Mouse (Mus musculus) forebrain, embryonic 15.5 days (tissue): ENCODE data around the gene Vstm2l. TPM values are rescaled to one million over a fixed set of nuclear protein-coding genes. Genes with fewer than 3 reads are reported as not detected.
A peak's percentile ranks its signal among the peaks of the same experiment; 100 is the strongest.

ENCODE experiments used
- ATAC-seq: fragments of 200-750 bp; cut with Nextera tagmentation; replicated peaks from 2 replicates; pipeline ENCODE4 v1.8.0; 2017; ENCODE audit warnings: mild to moderate bottlenecking, moderate TSS enrichment, moderate library complexity
- H3K27ac ChIP-seq: fragments of 300-500 bp; sonication (generic); replicated peaks from 2 replicates; pipeline ENCODE4 v1.5.1; 2015; ENCODE audit warnings: mild to moderate bottlenecking, inconsistent platforms
- H3K27me3 ChIP-seq: fragments of 300-500 bp; sonication (generic); 2 replicates; pipeline ENCODE4 v1.6.1; 2015; ENCODE audit warnings: inconsistent platforms
- H3K36me3 ChIP-seq: fragments of 300-500 bp; sonication (generic); 2 replicates; pipeline ENCODE4 v1.6.1; 2015; ENCODE audit warnings: mild to moderate bottlenecking, inconsistent platforms
- H3K4me1 ChIP-seq: fragments of 300-500 bp; sonication (generic); 2 replicates; pipeline ENCODE4 v1.6.1; 2015; ENCODE audit warnings: inconsistent platforms
- H3K4me2 ChIP-seq: fragments of 300-500 bp; sonication (generic); replicated peaks from 2 replicates; pipeline ENCODE4 v1.6.1; 2015; ENCODE audit warnings: mild to moderate bottlenecking, inconsistent platforms
- H3K4me3 ChIP-seq: fragments of 300-500 bp; sonication (generic); 2 replicates; pipeline ENCODE4 v1.5.1; 2015; ENCODE audit warnings: mild to moderate bottlenecking, inconsistent platforms
- H3K9ac ChIP-seq: fragments of 300-500 bp; sonication (generic); replicated peaks from 2 replicates; pipeline ENCODE4 v1.6.1; 2015; ENCODE audit warnings: mild to moderate bottlenecking, inconsistent platforms
- H3K9me3 ChIP-seq: fragments of 300-500 bp; sonication (generic); 2 replicates; pipeline ENCODE4 v1.6.1; 2016; ENCODE audit warnings: inconsistent platforms
- WGBS: fragments of 180-500 bp; shearing (Covaris S2); methylation state at CpG from one replicate; pipeline ENCODE4 v1.1.7; 2015; ENCODE audit warnings: mixed read lengths; 5-methylcytosine and 5-hydroxymethylcytosine counted together
- polyA plus RNA-seq: library from polyadenylated mRNA; unstranded; fragments of >200 nt; fragmentation: Nextera tagmentation; extraction: Ambion mirVana; gene quantifications from 2 replicates; pipeline ENCODE4 v1.2.1, GENCODE M21; 2015

Vstm2l gene
- polyA plus RNA-seq: 7.7 and 8.4 TPM in 2 replicates

- Histone ChIP-seq H3K27ac (peak within 1 kb of the TSS; percentile 64), H3K4me1 (peaks cover 27% of the 10 kb centered on the region), H3K36me3 (no peaks in the 10 kb centered on the region), H3K27me3 (peaks cover 46% of the 10 kb centered on the region), H3K9ac (peak within 1 kb of the TSS; percentile 67), H3K4me3 (peak within 1 kb of the TSS; percentile 66), H3K9me3 (no peaks in the 10 kb centered on the region), H3K4me2 (peak within 1 kb of the TSS; percentile 80)
- peak; percentile 58 for ATAC-seq
- 2% methylated on average over 57 of the region's 62 CpGs for WGBS
Observed at GRCm38 (mm10) chr2:157914105-157914764, at the start of gene Vstm2l. Vstm2l (plus strand) TSS chr2:157914653.

DNA sequence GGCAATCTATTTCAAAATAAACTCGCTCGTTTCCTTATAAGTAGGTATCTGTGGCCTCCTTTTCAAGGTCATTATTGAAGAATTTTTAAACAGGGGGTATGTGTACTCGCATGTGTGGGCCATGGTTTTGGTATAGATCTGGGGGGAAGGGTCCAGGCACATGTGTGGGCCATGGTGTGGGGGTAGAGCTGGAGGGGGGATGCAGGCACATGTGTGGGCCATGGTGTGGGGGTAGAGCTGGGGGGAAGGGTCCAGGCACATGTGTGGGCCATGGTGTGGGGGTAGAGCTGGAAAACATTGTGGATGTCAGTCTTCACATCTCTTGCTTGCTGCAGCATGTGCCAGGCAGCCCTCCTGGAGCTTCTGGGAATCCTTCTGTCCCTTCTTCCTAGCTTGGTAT lies 47.3 kb upstream of the Vstm2l start:
- no peak overlapping the region for H3K9ac ChIP-seq
- no peak overlapping the region for H3K27ac ChIP-seq
- ATAC-seq: no peak
- H3K9me3 ChIP-seq: no peaks in the 10 kb centered on the region
- no peaks in the 10 kb centered on the region for H3K36me3 ChIP-seq
- no peak overlapping the region for H3K4me2 ChIP-seq
- peaks cover 3% of the 10 kb centered on the region for H3K4me1 ChIP-seq
- no peaks in the 10 kb centered on the region for H3K27me3 ChIP-seq
- 89% methylated on average over 3 of the region's 3 CpGs for WGBS
- H3K4me3 ChIP-seq: no peak overlapping the region

- H3K27me3 ChIP-seq: no peaks in the 10 kb centered on the region
Observed at GRCm38 (mm10) chr2:157870247-157870646, 44.2 kb upstream of the Vstm2l start.

DNA sequence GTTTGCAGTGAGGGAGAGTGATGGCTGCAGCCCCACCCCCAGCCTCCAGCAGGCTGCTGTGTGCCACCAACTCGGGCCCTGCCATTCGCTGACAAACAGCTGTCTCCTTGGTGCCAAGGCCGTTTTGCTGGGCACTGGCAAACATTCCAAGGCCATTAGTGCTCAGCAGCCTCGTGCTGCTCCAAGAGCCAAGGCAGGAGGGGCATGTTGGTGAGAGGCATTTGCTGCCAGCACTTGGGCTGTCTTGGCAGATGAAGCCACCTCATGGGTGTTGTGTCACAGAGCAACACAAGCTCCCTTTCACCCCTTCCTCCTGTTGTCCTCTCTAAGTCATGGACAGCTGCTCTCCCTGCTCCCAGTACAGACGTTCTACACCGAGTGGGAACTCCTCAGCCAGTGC lies 41.2 kb upstream of the Vstm2l start:
- ATAC-seq: peak; percentile 42; the same call in 1 of the 2 replicates
- WGBS: 56% methylated on average over 6 of the region's 6 CpGs
- H3K9ac ChIP-seq: no peak overlapping the region
- no peaks in the 10 kb centered on the region for H3K36me3 ChIP-seq
- no peak overlapping the region for H3K27ac ChIP-seq
- H3K27me3 ChIP-seq: no peaks in the 10 kb centered on the region
- peaks cover 30% of the 10 kb centered on the region for H3K4me1 ChIP-seq
- no peak overlapping the region for H3K4me3 ChIP-seq
- H3K4me2 ChIP-seq: no peak overlapping the region
- no peaks in the 10 kb centered on the region for H3K9me3 ChIP-seq

More at GRCm38 (mm10) chr2:157870247-157870646, 44.2 kb upstream of the Vstm2l start:
- no peak overlapping the region for H3K9ac ChIP-seq
- no peaks in the 10 kb centered on the region for H3K36me3 ChIP-seq
- no peak overlapping the region for H3K27ac ChIP-seq
- 84% methylated on average over 6 of the region's 6 CpGs for WGBS
- H3K4me3 ChIP-seq: no peak overlapping the region
- peaks cover 11% of the 10 kb centered on the region for H3K4me1 ChIP-seq
- no peaks in the 10 kb centered on the region for H3K9me3 ChIP-seq
- no peak for ATAC-seq
- no peak overlapping the region for H3K4me2 ChIP-seq

GRCm38 (mm10) chr2:157873691-157874090 lies 40.8 kb upstream of the Vstm2l start:
- H3K27ac ChIP-seq: no peak overlapping the region
- H3K9me3 ChIP-seq: no peaks in the 10 kb centered on the region
- H3K27me3 ChIP-seq: no peaks in the 10 kb centered on the region
- H3K4me1 ChIP-seq: peaks cover 34% of the 10 kb centered on the region
- no peak overlapping the region for H3K4me3 ChIP-seq
- no peak overlapping the region for H3K4me2 ChIP-seq
- no peaks in the 10 kb centered on the region for H3K36me3 ChIP-seq
- no peak overlapping the region for H3K9ac ChIP-seq
- WGBS: 64% methylated on average over 1 of the region's 1 CpGs
- no peak for ATAC-seq

DNA sequence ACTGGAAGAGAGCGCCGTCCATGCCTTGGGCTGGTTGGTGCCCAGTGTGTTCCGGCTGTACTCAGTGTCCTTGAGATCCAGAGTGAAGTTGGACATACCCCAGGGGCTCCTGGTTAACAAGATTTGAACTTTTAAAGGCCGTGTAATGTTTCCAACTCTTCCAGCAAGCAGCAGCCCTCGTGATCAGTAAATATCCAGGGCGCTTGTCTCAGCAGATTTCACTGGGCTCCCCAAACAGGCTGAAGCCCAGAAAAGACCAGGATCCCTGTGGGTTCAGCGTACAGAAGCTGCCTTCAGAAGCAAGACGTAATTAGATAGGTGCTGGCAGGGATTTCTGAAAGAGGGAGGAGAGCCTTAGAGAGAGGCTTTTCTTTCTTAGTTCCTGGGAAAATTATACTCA lies 39.3 kb upstream of the Vstm2l start:
- Histone ChIP-seq H3K27ac (peak overlapping the region; percentile 16; the same call in 1 of the 2 replicates), H3K4me2 (no peak overlapping the region), H3K9ac (no peak overlapping the region), H3K27me3 (no peaks in the 10 kb centered on the region), H3K9me3 (no peaks in the 10 kb centered on the region), H3K4me3 (no peak overlapping the region), H3K4me1 (peaks cover 35% of the 10 kb centered on the region), H3K36me3 (no peaks in the 10 kb centered on the region)
- ATAC-seq: no peak
- WGBS: 49% methylated on average over 8 of the region's 8 CpGs

DNA sequence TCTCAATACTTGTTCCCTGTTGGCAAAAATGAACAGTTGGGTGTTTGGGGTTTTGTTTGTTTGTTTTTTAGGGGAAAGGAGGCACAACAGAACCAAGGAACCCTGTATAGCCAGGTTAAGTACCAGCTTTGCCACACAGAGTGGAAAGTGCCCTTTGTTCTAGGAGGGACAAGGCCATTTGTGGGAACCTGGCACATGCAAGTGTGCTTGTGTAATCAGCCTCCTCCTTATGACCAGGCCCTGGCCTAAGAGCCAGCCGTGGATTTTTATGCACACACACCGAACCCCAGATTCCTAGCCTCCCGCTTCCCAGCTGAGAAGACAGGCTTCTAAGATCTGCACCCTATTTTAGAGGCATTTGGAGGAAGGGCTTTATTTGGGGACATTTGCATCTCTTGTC lies 37.1 kb upstream of the Vstm2l start:
- H3K9me3 ChIP-seq: no peaks in the 10 kb centered on the region
- no peaks in the 10 kb centered on the region for H3K27me3 ChIP-seq
- H3K4me2 ChIP-seq: no peak overlapping the region
- 90% methylated on average over 3 of the region's 3 CpGs for WGBS
- H3K36me3 ChIP-seq: no peaks in the 10 kb centered on the region
- H3K9ac ChIP-seq: no peak overlapping the region
- H3K4me1 ChIP-seq: peaks cover 39% of the 10 kb centered on the region
- ATAC-seq: no peak
- H3K4me3 ChIP-seq: no peak overlapping the region
- peak overlapping the region; percentile 70; the same call in 1 of the 2 replicates for H3K27ac ChIP-seq

DNA sequence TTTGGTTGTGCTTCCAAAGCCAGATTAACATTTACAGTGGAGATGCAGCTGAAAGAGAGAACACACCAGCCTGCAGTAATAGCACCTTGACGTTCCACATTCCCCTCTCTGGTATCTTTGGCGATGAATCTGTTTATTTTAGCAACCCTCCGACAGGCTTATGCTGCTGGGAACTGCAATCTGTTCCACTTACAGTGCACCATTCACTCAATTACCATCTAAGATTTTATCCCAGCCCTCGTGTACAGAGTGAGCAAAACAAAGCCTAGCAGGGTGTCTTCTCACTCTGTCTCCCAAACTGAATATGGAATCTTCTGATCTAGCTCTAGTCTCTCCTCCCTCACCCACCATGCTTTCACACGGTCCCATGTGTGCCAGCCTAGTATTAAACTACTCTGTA lies 36.5 kb upstream of the Vstm2l start:
- Histone ChIP-seq H3K9ac (no peak overlapping the region), H3K9me3 (no peaks in the 10 kb centered on the region), H3K4me3 (no peak overlapping the region), H3K27ac (peak overlapping the region; percentile 70), H3K4me1 (peaks cover 39% of the 10 kb centered on the region), H3K27me3 (no peaks in the 10 kb centered on the region), H3K36me3 (no peaks in the 10 kb centered on the region), H3K4me2 (no peak overlapping the region)
- WGBS: 49% methylated on average over 5 of the region's 5 CpGs
- ATAC-seq: peak; percentile 71

DNA sequence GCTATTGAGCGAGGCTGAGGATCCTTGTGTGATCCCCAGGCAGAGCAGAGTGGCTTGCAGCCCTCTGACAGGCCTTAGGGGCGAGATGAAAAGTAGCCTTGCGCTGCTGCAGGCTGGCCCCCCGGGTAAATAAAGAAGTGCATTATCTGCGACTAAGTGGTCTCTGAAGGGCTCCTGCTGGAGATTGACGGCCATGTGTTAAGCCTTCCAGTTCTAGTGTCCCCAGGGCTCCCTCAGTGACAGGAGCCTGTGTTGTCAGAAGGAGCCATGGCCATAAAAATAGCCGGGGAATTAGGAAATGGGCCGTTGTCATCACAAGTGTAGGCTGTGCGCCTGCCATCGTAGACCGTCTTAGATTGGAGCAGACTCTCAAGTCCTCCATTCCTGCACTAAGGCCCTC lies 32.5 kb upstream of the Vstm2l start:
- Histone ChIP-seq H3K4me1 (peaks cover 29% of the 10 kb centered on the region), H3K27ac (no peak overlapping the region), H3K9me3 (no peaks in the 10 kb centered on the region), H3K4me3 (no peak overlapping the region), H3K36me3 (peaks cover 13% of the 10 kb centered on the region), H3K9ac (no peak overlapping the region), H3K4me2 (no peak overlapping the region), H3K27me3 (no peaks in the 10 kb centered on the region)
- ATAC-seq: no peak
- 34% methylated on average over 11 of the region's 11 CpGs for WGBS

GRCm38 (mm10) chr2:157887275-157888025 lies 27.0 kb upstream of the Vstm2l start:
- WGBS: 23% methylated on average over 10 of the region's 10 CpGs
- H3K27ac ChIP-seq: peak overlapping the region; percentile 64
- no peak overlapping the region for H3K4me2 ChIP-seq
- H3K4me3 ChIP-seq: no peak overlapping the region
- no peaks in the 10 kb centered on the region for H3K27me3 ChIP-seq
- no peaks in the 10 kb centered on the region for H3K9me3 ChIP-seq
- no peak overlapping the region for H3K9ac ChIP-seq
- peaks cover 40% of the 10 kb centered on the region for H3K4me1 ChIP-seq
- no peak for ATAC-seq
- H3K36me3 ChIP-seq: peaks cover 13% of the 10 kb centered on the region

DNA sequence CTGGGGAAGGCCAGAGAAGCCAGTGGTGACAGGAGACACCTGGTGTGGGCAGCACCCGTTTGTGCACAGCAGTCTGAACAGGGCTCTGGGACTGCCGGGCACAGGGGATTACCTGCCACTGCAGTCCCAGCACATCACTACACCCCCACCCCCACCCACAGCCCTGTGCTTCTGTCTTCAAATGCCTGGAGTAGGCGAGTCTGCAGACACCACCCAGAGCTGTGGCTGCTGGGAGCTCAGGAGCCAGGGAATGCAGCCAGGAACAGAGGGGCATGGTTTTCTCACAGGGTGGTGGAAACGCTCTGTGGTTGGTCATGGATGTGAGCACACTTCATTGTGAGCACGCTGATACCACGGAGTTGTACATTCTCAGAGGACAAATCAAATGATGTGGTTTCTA lies 23.3 kb upstream of the Vstm2l start:
- Histone ChIP-seq H3K36me3 (no peaks in the 10 kb centered on the region), H3K4me1 (peaks cover 35% of the 10 kb centered on the region), H3K4me3 (no peak overlapping the region), H3K4me2 (no peak overlapping the region), H3K9ac (no peak overlapping the region), H3K9me3 (no peaks in the 10 kb centered on the region), H3K27me3 (no peaks in the 10 kb centered on the region), H3K27ac (no peak overlapping the region)
- no peak for ATAC-seq
- WGBS: 86% methylated on average over 6 of the region's 6 CpGs

DNA sequence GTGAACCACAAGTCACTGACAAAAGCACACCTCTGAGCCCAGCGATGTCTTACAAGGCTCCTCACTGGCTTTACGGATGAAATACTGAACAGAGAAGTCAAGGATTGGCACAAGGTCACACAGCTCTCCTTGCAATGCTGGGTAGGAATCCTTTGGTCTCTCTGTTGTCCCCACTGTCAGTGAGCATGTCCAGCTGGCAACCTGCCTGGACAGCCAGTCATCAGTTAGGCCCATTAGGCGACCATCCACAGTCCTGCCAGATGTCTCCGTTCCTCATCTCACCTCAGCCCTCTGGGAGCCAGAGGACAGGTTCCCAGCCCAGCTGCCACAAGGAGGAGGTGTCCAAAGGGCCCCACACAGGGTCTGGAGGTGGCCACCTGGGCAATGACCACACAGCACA lies 17.3 kb upstream of the Vstm2l start:
- no peak overlapping the region for H3K4me3 ChIP-seq
- no peaks in the 10 kb centered on the region for H3K36me3 ChIP-seq
- ATAC-seq: no peak
- no peaks in the 10 kb centered on the region for H3K9me3 ChIP-seq
- no peak overlapping the region for H3K9ac ChIP-seq
- H3K4me1 ChIP-seq: no peaks in the 10 kb centered on the region
- H3K27me3 ChIP-seq: no peaks in the 10 kb centered on the region
- H3K27ac ChIP-seq: no peak overlapping the region
- no peak overlapping the region for H3K4me2 ChIP-seq
- 76% methylated on average over 4 of the region's 4 CpGs for WGBS
